Mouse (Mus musculus): ENCODE results near the gene Ubald2.
A peak's percentile ranks its signal among the peaks of the same experiment; 100 is the strongest.
"Not testable (repeated sequence)": the region's sequence is repeated elsewhere in the genome, so short reads cannot be mapped to it uniquely, and the experiment has no call there.

Ubald2 gene

DNA sequence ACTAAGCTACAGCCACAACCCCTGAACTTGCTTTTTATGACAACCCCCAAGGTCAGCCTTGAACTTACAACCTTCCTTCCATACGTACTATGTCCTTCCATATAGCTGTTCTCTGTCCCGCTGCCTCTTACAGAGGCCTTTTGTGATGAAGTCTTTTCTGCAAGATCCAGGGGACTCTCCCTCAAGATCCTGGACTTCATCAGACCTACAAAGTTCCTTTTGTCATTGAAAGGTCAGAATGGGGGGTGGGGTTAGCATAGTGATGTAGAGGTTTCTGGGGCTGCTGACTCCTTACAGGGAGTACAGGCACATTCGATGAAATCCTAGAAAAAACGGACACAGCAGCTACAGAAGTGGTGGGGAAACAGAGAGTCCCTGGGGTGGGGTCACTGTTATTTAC lies 25.9 kb downstream of the Ubald2 start:
- no peak for DNase-seq (ENCODE audit: low spot score in 2 of 2)

DNA sequence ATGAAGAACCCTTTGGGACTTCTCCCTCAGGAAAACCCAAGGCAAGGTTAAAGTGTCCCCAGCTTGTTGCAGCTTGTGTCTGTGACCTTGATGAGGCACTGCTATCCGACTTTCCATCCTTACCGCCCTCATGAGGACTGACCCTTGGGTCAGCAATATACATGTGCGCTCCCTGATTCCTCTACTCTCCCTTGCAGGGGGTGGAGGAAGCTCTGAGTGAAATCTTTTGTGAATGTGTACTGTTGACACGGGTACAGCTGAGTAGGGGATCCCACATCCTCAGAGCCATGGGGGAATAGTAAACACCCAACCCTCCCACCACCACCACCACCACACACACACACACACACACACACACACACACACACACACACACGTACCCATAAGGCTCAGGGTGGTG lies 29.4 kb downstream of the Ubald2 start:
- no peak for DNase-seq (ENCODE audit: low spot score in 2 of 2)

DNA sequence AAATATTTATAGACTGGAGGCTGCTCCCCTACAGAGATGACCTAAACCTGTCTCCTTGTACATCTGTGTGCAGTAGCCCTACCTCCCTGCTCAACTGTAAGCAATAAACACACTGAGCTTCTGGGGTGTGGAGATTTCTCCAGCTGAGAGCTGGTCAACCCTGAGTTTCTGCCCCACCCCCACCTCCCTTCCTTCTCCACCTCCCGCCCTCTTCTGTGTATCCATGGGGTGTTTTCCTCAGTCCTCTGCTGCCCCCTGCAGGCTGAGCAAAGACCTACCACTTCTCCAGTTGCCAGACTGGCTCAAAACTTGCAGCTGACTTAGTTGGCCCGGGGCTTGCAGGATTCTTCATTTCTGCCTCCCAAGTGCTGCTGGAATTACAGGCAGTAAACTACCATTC lies 29.9 kb downstream of the Ubald2 start:
- peak; percentile 82 to 83 for DNase-seq (ENCODE audit: low spot score in 2 of 2)

DNA sequence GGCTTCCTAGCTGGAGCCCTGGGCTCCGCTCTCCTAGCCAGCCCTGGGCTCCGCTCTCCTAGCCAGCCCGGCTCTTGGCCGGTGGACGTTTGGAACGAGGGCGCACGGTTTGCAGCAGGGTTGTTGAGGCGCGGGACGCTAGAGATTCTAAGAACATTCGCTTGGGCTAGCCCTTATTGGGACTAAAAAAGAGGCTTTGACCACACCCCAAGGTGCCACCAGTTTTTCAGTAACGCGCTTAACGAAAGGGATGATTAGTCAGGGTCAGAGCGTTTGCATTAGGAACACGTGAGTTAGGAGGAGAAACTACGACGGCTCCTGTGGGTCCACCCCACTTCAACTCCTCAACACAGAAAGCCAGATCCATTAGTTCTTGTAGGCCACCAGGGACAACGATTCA lies 32.2 kb downstream of the Ubald2 start, which contains the start of gene Qrich2:
Gene Qrich2 (minus strand): TSS at position 101 of the 400 bp plus-strand sequence.
- no peak for DNase-seq (ENCODE audit: low spot score in 2 of 2)

DNA sequence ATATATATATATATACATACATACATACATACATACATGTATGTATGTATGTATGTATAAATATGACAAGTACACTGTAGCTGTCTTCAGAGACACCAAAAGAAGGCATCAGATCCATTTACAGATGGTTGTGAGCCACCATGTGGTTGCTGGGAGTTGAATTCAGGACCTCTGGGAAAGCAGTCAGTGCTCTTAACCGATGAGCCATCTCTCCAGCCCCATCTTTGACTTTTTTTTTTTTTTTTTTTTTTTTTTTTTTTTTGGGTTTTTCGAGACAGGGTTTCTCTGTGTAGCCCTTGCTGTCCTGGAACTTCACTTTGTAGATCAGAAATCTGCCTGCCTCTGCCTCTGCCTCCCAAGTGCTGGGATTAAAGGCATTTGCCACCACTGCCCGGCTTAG lies 34.4 kb downstream of the Ubald2 start:
- not testable (repeated sequence) for DNase-seq (ENCODE audit: low spot score in 2 of 2)

DNA sequence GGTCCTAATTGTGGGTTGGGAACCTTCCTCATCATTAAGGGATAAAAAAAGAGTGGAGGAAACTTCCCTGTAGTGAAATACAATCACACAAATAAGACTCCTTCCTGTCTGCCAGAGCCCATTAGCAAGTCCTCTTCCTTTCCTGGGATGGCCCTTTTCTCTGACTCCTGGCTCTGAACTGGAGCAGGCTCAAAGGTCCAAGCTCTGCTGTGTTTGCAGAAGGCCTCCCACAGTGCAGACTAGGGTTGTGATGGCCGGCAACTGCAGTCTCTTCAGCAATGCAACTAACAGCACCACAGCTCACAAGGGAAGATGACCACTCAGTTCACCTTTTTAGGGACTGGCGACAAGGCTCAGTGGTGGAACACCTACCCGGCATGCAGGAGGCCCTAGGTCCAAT lies 36.4 kb downstream of the Ubald2 start:
- DNase-seq (ENCODE audit: low spot score in 2 of 2), result no peak

DNA sequence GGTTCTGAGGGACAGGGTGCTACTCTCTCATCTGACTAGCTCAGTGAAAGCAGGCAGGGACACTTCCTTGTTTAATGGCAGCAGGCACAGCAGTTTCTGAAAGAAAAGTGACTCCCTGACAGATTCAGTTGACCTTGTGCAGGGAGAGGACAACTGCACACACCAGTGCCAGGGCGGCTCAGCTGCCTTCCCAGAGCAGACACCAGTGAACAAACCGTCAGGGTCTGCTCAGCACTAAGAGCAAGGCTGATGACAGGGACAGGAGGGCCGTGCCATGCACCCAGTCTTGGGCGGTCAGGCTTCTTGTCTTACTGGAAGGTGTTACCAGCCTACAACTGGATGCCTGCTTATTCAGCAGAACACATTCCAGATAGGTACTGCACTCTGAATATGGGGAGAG lies 37.0 kb downstream of the Ubald2 start:
- DNase-seq (ENCODE audit: low spot score in 2 of 2), result no peak

DNA sequence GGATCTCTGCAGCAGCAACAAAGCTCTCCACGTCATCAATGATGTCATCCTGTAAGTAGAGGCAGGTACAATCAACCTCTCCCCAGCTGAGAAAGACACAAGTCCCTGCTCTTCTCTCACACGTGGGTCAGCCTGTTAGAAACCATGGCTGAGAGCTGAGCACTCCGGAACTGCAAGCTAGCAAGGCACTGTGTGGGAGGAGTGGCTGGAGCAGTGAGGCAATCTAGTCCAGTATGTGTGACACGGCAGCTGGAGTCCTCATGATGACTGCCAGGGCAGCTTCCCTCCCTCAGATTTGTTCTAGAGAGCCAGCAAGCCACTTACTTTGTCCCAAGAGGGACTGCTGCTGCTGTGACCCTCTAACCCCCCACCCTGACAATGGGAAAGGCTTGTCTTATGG lies 38.4 kb downstream of the Ubald2 start:
- DNase-seq (ENCODE audit: low spot score in 2 of 2), result no peak

DNA sequence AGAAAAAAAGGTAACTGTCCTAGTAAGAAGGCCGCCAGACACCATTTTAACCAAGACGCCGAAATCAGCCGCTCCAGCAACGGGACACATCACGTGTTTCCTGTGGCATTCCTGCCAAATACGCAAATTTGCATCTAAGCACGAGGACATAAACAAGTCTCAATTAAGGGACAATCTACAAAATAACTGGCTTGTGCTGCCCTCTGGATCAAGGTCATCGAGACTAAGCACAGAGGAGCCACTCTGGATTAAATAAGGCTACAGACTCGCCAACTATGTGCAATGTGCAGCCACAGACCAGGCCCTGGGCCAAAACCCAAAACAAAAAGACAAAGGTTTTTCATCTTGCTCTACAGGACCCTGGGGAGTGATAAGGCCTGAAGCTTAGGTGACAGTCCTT lies 42.1 kb downstream of the Ubald2 start:
- DNase-seq (ENCODE audit: low spot score in 2 of 2), result no peak

DNA sequence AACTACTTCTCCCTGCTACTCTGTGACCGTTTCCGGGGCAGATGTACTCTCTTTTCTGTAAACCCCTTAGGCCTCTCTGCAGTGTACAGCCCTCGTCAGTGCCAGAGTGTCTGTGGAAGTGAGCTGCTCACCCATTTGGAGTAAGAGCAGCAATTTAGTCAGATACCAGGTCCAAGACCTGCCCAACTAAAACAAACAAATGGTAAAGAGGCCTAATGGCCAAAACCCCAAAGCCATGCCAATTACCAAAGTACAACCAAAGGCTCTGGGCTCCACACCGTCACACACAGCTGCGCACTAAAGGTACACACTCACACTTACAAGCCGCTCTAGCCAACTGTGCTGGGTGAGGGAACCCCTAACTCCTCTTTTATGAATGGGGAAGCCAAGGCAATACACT lies 42.8 kb downstream of the Ubald2 start:
- no peak for DNase-seq (ENCODE audit: low spot score in 2 of 2)

DNA sequence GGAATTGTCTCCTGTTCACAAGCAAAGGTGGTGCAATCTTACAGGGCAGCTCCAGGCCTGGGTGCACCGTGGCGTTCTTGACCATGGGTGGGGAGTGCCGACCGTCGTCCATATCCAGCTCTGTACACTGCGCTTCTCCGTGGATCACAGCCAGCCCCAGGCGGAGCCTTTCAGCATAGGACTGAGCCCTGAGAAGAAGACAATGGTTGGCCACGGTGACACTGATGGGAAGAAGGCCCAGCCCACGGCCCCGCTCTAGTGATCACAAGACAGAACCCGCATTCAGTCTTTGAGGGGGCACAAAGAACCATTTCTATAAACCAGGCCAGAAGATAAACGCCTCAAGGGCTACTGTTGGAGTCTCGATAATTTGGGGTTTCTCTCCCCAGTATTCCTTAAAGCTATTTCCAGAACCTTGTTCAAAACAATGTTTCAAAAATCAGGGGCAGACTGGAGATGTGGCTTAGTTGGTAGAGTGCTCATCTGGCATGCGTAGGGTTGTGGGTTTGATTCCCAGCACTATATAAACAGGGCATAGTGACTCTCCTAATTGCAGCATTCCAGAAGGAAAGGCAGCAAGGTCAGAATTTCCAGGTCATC lies 43.4 kb downstream of the Ubald2 start:
- no peak for DNase-seq (ENCODE audit: low spot score in 2 of 2)

DNA sequence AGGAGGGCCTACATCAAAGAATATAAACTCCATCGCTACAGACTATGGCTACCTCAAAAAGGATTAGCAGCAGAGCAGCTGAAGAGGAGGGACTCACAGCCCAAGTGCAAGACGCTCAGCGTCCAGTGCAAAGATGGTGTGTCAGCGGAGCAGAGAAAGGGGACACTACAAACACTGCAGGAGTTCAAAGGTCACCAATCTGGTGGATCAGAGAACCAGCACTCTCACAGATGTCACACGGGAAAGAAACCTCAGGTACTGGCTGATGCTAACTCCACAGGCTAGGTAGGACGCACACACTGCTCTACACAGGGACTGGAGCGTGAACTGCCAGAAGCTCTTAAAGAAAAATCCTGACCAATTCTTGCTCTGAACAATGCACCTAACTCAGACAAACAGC lies 45.1 kb downstream of the Ubald2 start:
- no peak for DNase-seq (ENCODE audit: low spot score in 2 of 2)

DNA sequence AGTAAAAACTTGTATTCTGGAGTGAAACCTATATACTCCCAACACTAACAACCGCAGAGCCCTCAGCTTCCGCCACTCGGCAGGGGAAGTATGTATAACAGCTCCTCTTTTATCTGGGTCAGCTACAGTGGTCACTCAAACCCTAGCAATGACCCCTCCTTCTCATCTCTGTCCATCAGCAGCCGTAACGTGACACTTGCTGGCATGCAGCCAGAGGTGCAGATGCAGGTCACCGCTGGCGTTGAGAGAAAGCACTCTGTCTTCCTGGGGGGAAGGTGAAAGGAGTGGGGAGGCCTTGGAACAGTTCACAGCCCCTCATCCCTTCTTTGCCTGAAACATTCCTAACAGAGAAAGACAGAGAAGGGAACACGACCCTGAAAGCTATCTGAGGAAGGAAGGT lies 45.9 kb downstream of the Ubald2 start:
- DNase-seq (ENCODE audit: low spot score in 2 of 2), result no peak

DNA sequence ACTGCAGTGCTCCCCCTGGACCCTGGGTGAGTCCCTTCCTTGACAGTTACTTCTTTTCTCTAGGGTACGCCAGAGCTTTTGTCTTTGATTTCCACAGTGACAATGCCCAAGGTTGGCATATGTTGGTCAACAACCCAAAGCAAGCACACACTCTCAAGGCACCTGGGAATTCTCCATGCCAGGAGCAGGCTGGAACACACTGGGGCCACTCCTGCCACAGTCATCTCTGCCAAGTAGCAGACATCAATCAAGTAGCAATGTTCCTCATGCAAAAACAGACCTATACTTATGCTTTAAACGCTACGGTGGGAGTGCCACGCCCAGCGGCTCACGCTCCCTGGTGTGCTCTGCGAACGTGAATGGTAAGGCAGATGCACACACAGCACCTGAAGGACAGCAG lies 47.1 kb downstream of the Ubald2 start:
- DNase-seq (ENCODE audit: low spot score in 2 of 2), result no peak

DNA sequence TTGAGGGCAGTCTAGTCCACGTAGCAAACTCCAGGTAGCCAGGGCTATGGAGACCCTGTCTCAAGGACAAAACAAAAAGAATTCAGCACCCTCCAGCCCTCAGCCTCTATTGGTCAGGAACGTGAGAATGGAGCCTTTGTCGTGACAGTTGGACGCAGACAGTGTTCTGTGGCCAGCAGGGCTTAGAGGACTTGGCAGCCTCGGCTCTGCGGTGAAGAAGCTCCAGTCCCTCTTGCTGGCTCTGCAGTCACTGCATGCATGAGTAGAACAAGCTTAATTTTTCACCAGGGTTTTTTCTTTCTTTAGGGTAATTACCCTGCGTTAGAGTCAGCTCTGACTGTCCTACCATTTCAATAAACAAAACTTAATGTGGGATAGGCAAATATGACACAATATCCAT lies 47.9 kb downstream of the Ubald2 start:
- no peak for DNase-seq (ENCODE audit: low spot score in 2 of 2)

DNA sequence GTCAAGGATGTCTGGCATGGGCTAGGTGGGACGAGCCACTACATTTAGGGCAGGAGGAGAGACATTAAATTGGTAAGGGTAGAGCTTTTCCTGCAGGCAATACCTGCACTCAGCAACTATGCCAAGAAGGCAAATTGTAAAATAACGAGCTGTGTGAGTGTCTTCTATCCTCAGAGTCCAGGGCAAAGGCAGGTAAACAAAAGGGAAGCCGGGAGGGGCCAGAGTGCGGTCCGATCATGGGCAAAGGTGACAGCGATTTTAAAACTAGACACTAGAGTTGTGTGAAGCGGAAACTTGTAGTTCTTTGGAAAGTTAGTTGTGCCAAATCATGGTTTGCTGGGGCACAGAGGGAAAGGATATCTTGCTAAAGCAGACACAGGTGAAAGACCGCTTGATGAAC lies 50.4 kb downstream of the Ubald2 start:
- DNase-seq (ENCODE audit: low spot score in 2 of 2), result no peak

DNA sequence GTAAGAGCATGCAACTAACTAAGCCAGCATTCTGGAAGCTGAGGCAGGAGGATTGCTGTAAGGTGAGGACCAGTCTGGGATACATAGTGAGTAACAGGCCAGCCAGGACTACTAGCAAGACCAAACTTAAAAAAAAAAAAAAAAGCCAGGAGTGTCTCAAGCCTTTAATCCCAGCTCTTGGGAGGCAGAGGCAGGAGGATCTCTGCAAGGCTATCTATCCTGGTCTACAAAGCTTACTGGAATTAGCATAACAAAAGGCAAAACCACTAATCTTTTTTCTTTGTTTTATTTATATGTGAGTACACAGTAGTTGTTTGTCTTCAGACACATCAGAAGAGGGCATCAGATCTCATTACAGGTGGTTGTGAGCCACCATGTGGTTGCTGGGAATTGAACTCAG lies 54.3 kb downstream of the Ubald2 start:
- no peak for DNase-seq (ENCODE audit: low spot score in 2 of 2)
